In the genomic region with DNA sequence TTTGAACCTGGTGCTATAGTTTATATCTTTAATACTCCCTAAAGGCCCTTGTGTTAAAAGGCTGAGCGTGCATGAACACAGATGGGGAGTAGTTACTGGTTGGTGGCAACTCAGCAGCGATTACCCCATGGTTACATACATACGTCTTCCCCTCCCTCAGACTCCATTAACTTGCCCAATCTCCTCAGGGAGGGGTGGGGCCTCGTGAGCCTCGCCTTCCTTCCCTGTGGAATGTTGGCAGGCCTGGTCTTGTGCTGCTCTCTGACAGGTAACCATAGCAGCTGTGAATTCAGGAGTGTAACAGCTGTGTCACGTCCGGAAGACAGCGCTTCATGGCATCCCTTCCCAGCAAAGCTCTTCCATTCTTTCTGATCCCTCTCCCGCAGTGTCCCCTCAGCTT, we compare ENCODE assay signal across 13 mouse cellular contexts.
DNase-seq lines count a peak whose midpoint lies in the region; ATAC-seq and TF ChIP-seq lines count a peak whose summit lies in the region.
"Had no signal": no experiment of that assay in that cellular context is flagged by ENCODE, and none has a peak within 500 bp of the region (broad histone marks: within the 10 kb centered on the region; RNA-seq: fewer than 3 reads in every experiment).

No protein-coding gene starts in this region.

- no peaks in the 10 kb centered on the region for H3K27me3 ChIP-seq in kidney, embryonic 14.5 days (ENCODE audit: control insufficient read depth, insufficient read depth, low read length)
- H3K27me3 ChIP-seq in kidney, adult 2 months (replicated peaks; ENCODE audit: control insufficient read depth, insufficient read depth, low read length): no peaks in the 10 kb centered on the region
- H3K27me3 ChIP-seq in embryonic facial prominence, embryonic 12.5 days: no peaks in the 10 kb centered on the region
- H3K27me3 ChIP-seq in limb, embryonic 15.5 days: no peaks in the 10 kb centered on the region
- H3K27me3 ChIP-seq: lung, embryonic 15.5 days had no signal

- no peaks in the 10 kb centered on the region for H3K9me3 ChIP-seq in kidney, embryonic 14.5 days (ENCODE audit: control insufficient read depth, low read length)
- no peaks in the 10 kb centered on the region for H3K9me3 ChIP-seq in embryonic facial prominence, embryonic 12.5 days
- no peaks in the 10 kb centered on the region for H3K9me3 ChIP-seq in limb, embryonic 15.5 days
- H3K9me3 ChIP-seq: lung, embryonic 15.5 days had no signal

- no peak overlapping the region for H3K9ac ChIP-seq in kidney, embryonic 14.5 days (ENCODE audit: low read depth, low read length)
- no peak overlapping the region for H3K9ac ChIP-seq in embryonic facial prominence, embryonic 12.5 days
- H3K9ac ChIP-seq in limb, embryonic 15.5 days: no peak overlapping the region
- H3K9ac ChIP-seq: lung, embryonic 15.5 days had no signal

- DNase-seq in kidney, adult 2 months: no peak
- peak; percentile 34 for DNase-seq in 3134 (ENCODE audit: extremely low read depth, insufficient read length, low spot score)
- no peak for DNase-seq in frontal cortex, postnatal 10 days (ENCODE audit: low spot score in 2 of 2)
- DNase-seq in layer of hippocampus, postnatal 10 days (ENCODE audit: low spot score in 2 of 2): no peak
- no peak for DNase-seq in thymus, postnatal 36 days
- DNase-seq: cerebellum, postnatal 14 days; heart, postnatal 10 days; kidney, adult 18-20 months; right cerebral cortex, adult 18-20 months had no signal

- H3K4me2 ChIP-seq in kidney, embryonic 14.5 days (replicated peaks; ENCODE audit: low read depth, low read length): no peak overlapping the region
- no peak overlapping the region for H3K4me2 ChIP-seq in embryonic facial prominence, embryonic 12.5 days (replicated peaks)
- no peak overlapping the region for H3K4me2 ChIP-seq in limb, embryonic 15.5 days
- H3K4me2 ChIP-seq: lung, embryonic 15.5 days had no signal

- peak; percentile 78 for ATAC-seq in kidney, embryonic 14.5 days (ENCODE audit: low FRiP score, low TSS enrichment)
- 0 out of 2 replicates have a peak, but pooled peaks have one; percentile 22 for ATAC-seq in embryonic facial prominence, embryonic 12.5 days (ENCODE audit: insufficient number of reproducible peaks, insufficient read depth, low FRiP score, low TSS enrichment)
- peak; percentile 57; the same call in 1 of the 2 replicates for ATAC-seq in limb, embryonic 15.5 days (ENCODE audit: insufficient number of reproducible peaks, low FRiP score, low TSS enrichment, low read depth)

- no peaks in the 10 kb centered on the region for H3K36me3 ChIP-seq in kidney, embryonic 14.5 days (ENCODE audit: control insufficient read depth, insufficient read depth, low read length)
- no peaks in the 10 kb centered on the region for H3K36me3 ChIP-seq in kidney, adult 2 months (ENCODE audit: control insufficient read depth, insufficient read depth, low read length)
- no peaks in the 10 kb centered on the region for H3K36me3 ChIP-seq in embryonic facial prominence, embryonic 12.5 days
- H3K36me3 ChIP-seq in limb, embryonic 15.5 days: no peaks in the 10 kb centered on the region
- H3K36me3 ChIP-seq: lung, embryonic 15.5 days had no signal

- no peak for TF ChIP-seq CTCF in kidney, adult 2 months (conservative IDR thresholded peaks at IDR 0.05; ENCODE audit: insufficient read depth, insufficient read length, low read depth, low read length)

- H3K4me3 ChIP-seq in kidney, embryonic 14.5 days (ENCODE audit: low read length): no peak overlapping the region
- H3K4me3 ChIP-seq in kidney, adult 2 months (ENCODE audit: insufficient read depth, low read depth, low read length): no peak overlapping the region
- no peak overlapping the region for H3K4me3 ChIP-seq in embryonic facial prominence, embryonic 12.5 days
- no peak overlapping the region for H3K4me3 ChIP-seq in limb, embryonic 15.5 days
- H3K4me3 ChIP-seq: lung, embryonic 15.5 days had no signal

- H3K27ac ChIP-seq in kidney, embryonic 14.5 days (ENCODE audit: low read depth, low read length): no peak overlapping the region
- no peak overlapping the region for H3K27ac ChIP-seq in kidney, adult 2 months (ENCODE audit: insufficient read depth, low read depth, low read length)
- 0 out of 2 replicates have a peak overlapping the region, but pooled peaks have one; percentile 18 for H3K27ac ChIP-seq in embryonic facial prominence, embryonic 12.5 days
- H3K27ac ChIP-seq in limb, embryonic 15.5 days: peak overlapping the region; percentile 57
- H3K27ac ChIP-seq: lung, embryonic 15.5 days had no signal

- no peak for TF ChIP-seq POLR2A in kidney, adult 2 months (IDR thresholded peaks at IDR 0.05; ENCODE audit: low read depth, low read length)

- WGBS in kidney, embryonic 14.5 days: 44% methylated on average over 9 of the region's 9 CpGs
- 52% methylated on average over 9 of the region's 9 CpGs for WGBS in kidney, adult 2 months
- 52% methylated on average over 9 of the region's 9 CpGs for WGBS in embryonic facial prominence, embryonic 12.5 days
- WGBS in limb, embryonic 15.5 days: 33% methylated on average over 9 of the region's 9 CpGs

- H3K4me1 ChIP-seq in kidney, embryonic 14.5 days (ENCODE audit: control insufficient read depth, insufficient read depth, low read length): peaks cover 3% of the 10 kb centered on the region; the same call in 1 of the 2 replicates
- no peaks in the 10 kb centered on the region for H3K4me1 ChIP-seq in kidney, adult 2 months (ENCODE audit: control insufficient read depth, insufficient read depth, low read length)
- H3K4me1 ChIP-seq in embryonic facial prominence, embryonic 12.5 days: peaks cover 20% of the 10 kb centered on the region
- peaks cover 31% of the 10 kb centered on the region for H3K4me1 ChIP-seq in limb, embryonic 15.5 days

Comparison
In these comparisons a context has a peak if more than half of its experiments do, and no peak if none do; other contexts are left out.
1. ATAC-seq: peak in every context shown above with its lines; median percentile 78 in kidney, embryonic 14.5 days; 57 in limb, embryonic 15.5 days; 22 in embryonic facial prominence, embryonic 12.5 days.
2. H3K27ac ChIP-seq: peak in embryonic facial prominence, embryonic 12.5 days (single experiment) and limb, embryonic 15.5 days (single experiment); none in kidney, embryonic 14.5 days (single experiment) and kidney, adult 2 months (single experiment).